Mouse (Mus musculus): ENCODE measurements around the gene Rnf115.

Rnf115 gene

DNA sequence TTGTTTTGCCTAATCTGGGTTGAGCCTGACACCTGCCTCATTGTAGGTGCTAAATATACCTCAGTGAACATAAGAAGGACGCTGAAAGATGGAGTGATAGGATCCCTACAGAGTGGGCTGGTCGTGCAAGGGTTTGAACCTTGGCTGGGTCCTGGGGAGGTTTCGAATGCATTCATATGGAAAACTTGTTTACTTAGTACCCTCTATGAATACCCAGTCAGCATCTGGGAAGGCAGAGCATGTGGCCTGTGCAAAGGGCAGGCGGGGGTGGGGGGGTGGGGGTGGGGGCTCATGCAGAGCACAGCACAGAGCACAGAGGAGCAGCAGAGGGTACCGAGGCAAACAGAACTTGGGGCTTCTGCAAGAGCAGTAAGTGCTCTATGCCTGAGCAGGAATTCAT lies 105.5 kb downstream of the Rnf115 start:
- TF ChIP-seq GATA4 (IDR thresholded peaks at IDR 0.05; ENCODE audit: insufficient replicate concordance, low read length) = no peak

- no peak for TF ChIP-seq GATA4 (IDR thresholded peaks at IDR 0.05; ENCODE audit: insufficient replicate concordance, low read length)
Observed at GRCm38 (mm10) chr3:96834587-96835348, 107.3 kb downstream of the Rnf115 start.

DNA sequence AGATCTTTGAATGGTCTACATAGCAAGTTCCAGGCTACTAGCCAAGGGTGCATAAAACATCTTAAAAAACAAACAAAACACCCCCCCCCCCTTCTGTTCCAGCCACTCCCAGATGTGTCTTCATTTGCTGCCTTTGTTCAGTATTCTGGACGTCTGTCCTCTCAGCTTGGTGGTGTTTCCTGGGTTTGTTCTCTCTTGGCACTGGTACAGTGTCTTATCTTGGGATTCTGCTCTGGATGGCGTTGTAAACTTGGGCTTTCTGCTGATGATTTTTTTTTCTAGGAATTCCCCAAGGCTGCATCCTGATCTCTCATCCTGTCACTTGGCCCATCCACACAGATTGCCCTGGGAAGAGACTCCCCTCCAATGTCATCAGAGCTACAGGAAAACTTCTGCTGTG lies 109.0 kb downstream of the Rnf115 start:
- TF ChIP-seq GATA4 (IDR thresholded peaks at IDR 0.05; ENCODE audit: insufficient replicate concordance, low read length) = peak; percentile 96

GRCm38 (mm10) chr3:96838996-96839645 lies 111.7 kb downstream of the Rnf115 start:
- TF ChIP-seq GATA4 (IDR thresholded peaks at IDR 0.05; ENCODE audit: insufficient replicate concordance, low read length) = no peak
